In the genomic region with DNA sequence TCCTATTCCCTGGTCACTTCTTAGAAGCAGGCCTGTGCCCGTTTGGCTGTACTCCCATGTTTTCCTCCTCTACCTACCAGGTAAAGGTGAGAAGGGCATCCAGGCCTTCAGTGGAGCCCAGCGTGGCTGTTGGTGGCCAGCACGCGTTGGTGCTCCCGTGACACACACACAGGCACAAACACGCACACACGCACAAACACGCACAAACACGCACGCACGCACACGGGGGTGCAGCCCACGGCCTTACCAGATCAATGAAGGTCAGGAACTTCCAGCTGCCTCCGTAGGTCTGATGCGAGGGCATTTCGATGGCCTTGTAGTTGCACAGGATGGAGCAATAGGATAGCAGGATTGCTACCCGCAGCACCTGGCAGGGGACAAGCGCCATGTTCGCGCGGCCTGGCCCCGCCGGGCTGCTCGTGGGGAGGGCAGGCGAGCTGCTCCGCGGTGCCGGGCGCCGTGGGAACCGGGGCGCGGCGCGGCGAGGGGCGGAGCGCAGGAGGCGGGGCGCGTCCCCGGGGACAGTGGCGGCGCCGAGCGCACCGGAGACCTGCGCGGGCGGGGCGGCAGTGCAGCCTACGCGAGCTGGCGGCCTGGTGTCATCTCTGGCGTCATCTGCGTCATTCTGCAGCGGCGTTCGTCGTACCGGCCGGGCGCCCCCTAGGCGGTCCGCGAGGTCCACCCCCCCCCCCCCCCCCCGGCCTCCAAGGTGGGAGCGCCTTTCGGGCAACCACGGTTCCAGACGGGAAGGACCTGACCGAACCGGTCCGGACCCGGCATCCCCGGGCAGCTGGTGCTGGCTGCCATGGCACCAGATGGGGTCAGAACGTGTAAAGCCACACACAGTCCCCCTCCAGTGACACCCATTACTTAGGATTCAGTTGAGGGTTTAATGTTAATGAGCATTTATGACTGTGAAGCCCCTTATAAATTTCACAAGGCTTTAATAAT, we compare ENCODE assay signal across 8 mouse cellular contexts. TPM values are rescaled to one million over a fixed set of nuclear protein-coding genes. Genes with fewer than 3 reads are reported as not detected.
A peak's percentile ranks its signal among the peaks of the same experiment; 100 is the strongest.
DNase-seq lines count a peak whose midpoint lies in the region; ATAC-seq and TF ChIP-seq lines count a peak whose summit lies in the region.

Aig1 (minus strand) TSS at position 610 of the 951 bp plus-strand sequence.

- H3K4me3 ChIP-seq in left cerebral cortex, adult 2 months: peak within 1 kb of the TSS; percentile 66

- ATAC-seq in common myeloid progenitor, adult 5-6 weeks (replicated peaks; ENCODE audit: low read depth, poor library complexity, severe bottlenecking): peak; percentile 81

- H3K27ac ChIP-seq in left cerebral cortex, adult 2 months: peak within 1 kb of the TSS; percentile 95

- DNase-seq in ZHBTc4 (ENCODE audit: low read depth, low spot score): peak; percentile 54
- DNase-seq in gastrocnemius, postnatal 14 days: peak; percentile 74
- DNase-seq in induced T-regulatory cell, adult 2 months (ENCODE audit: low read depth): peak; percentile 87
- peak; percentile 79 to 80 for DNase-seq in left cerebral cortex, adult 2 months (ENCODE audit: extremely low spot score in 1 of 2, low spot score in 2 of 2)
- peak; percentile 78 to 87 for DNase-seq in lung, postnatal 4 days
- peak; percentile 83 for DNase-seq in retina, postnatal 1 day
- DNase-seq in thymus, postnatal 4 days: peak; percentile 88

- TF ChIP-seq CTCF in left cerebral cortex, adult 2 months (IDR thresholded peaks at IDR 0.05): peak; percentile 23

- intact Hi-C loops in gastrocnemius, postnatal 14 days (cut with DNase I; ENCODE audit: low total_unique reads): no loop called here
- intact Hi-C loops in left cerebral cortex, adult 2 months (cut with DNase I): loop anchor here (2.0 to 5.0 kb wide), 3 partner anchors 91 to 329 kb away; no protein-coding TSS in a partner anchor

RNA-seq across cellular contexts. Expression of gene Aig1, which starts in this region (rescaled TPM):
- total RNA-seq in common myeloid progenitor, adult 5-6 weeks (2017): 20.9 and 21.6 TPM in 2 replicates
- 10 to 100 TPM; 34.7 to 38.2 TPM for total RNA-seq in gastrocnemius, postnatal 14 days (2021)
- total RNA-seq in left cerebral cortex, adult 2 months (2021): 10 to 100 TPM; 60.9 to 61.3 TPM

Comparison
In these comparisons a context has a peak if more than half of its experiments do, and no peak if none do; other contexts are left out.
1. Peak in every context shown above with its lines: DNase-seq, ATAC-seq, H3K4me3 ChIP-seq and H3K27ac ChIP-seq.